Mouse (Mus musculus) intestine, postnatal 0 days (tissue): Measurements from ENCODE around the gene Adra2b. TPM values are rescaled to one million over a fixed set of nuclear protein-coding genes. Genes with fewer than 3 reads are reported as not detected.

Experiments used
- ATAC-seq: fragments of 200-750 bp; cut with Nextera tagmentation; 2 replicates; pipeline ENCODE4 v1.8.0; 2017; ENCODE audit warnings: mild to moderate bottlenecking, moderate TSS enrichment, moderate library complexity
- H3K27ac ChIP-seq: fragments of 300-500 bp; sonication (generic); 2 replicates; pipeline ENCODE4 v1.5.1; 2014; ENCODE audit warnings: mild to moderate bottlenecking, low read depth, low read length, moderate library complexity
- H3K27me3 ChIP-seq: fragments of 300-500 bp; sonication (generic); replicated peaks from 2 replicates; pipeline ENCODE4 v1.6.1; 2014; ENCODE audit warnings: low read length, mixed read lengths; ENCODE audit not compliant: control insufficient read depth, insufficient read depth
- H3K36me3 ChIP-seq: fragments of 300-500 bp; sonication (generic); 2 replicates; pipeline ENCODE4 v1.6.1; 2014; ENCODE audit warnings: mild to moderate bottlenecking, moderate library complexity; ENCODE audit not compliant: control insufficient read depth, insufficient read depth
- H3K4me1 ChIP-seq: fragments of 300-500 bp; sonication (generic); replicated peaks from 2 replicates; pipeline ENCODE4 v1.6.1; 2014; ENCODE audit warnings: antibody characterized with exemption, low read length, mixed read lengths; ENCODE audit not compliant: control insufficient read depth, insufficient read depth
- H3K4me2 ChIP-seq: fragments of 300-500 bp; sonication (generic); replicated peaks from 2 replicates; pipeline ENCODE4 v1.6.1; 2014; ENCODE audit warnings: low read depth, mild to moderate bottlenecking, moderate library complexity
- H3K4me3 ChIP-seq: fragments of 300-500 bp; sonication (generic); 2 replicates; pipeline ENCODE4 v1.5.1; 2014; ENCODE audit warnings: low read depth, low read length
- H3K9ac ChIP-seq: fragments of 300-500 bp; sonication (generic); 2 replicates; pipeline ENCODE4 v1.6.1; 2014; ENCODE audit warnings: mild to moderate bottlenecking, low read depth, low read length
- H3K9me3 ChIP-seq: fragments of 300-500 bp; sonication (generic); 2 replicates; pipeline ENCODE4 v1.6.1; 2016; ENCODE audit warnings: mixed run types; ENCODE audit not compliant: control insufficient read depth
- CTCF ChIP-seq: sonication (generic); IDR thresholded peaks from 2 replicates; pipeline ENCODE4 v1.5.1; 2016; ENCODE audit warnings: low read depth, mild to moderate bottlenecking, control low read depth, antibody characterized with exemption, moderate library complexity
- WGBS: fragments of 180-500 bp; shearing (Covaris S2); extraction: QIAGEN DNeasy Blood & Tissue Kit; methylation state at CpG from one replicate; pipeline ENCODE4 v1.1.7; 2014; 5-methylcytosine and 5-hydroxymethylcytosine counted together
- polyA plus RNA-seq: library from polyadenylated mRNA; unstranded; fragments of >200 nt; fragmentation: Nextera tagmentation; extraction: Ambion mirVana; gene quantifications from 2 replicates; pipeline ENCODE4 v1.2.1, GENCODE M21; 2015

Gene Adra2b
- polyA plus RNA-seq, 1 experiment from 2014 or later, result 1.4 TPM

- TF ChIP-seq CTCF, result no peak
- Histone ChIP-seq H3K4me1 (no peaks in the 10 kb centered on the region; the same call in 1 of the 2 replicates), H3K4me2 (no peak overlapping the region), H3K9ac (no peak overlapping the region), H3K9me3 (no peaks in the 10 kb centered on the region), H3K4me3 (no peak overlapping the region), H3K27ac (no peak overlapping the region), H3K27me3 (peaks cover 16% of the 10 kb centered on the region), H3K36me3 (no peaks in the 10 kb centered on the region)
- 50% methylated on average over 5 of the region's 5 CpGs for WGBS
- ATAC-seq, result no peak
These were observed 28.9 kb upstream of the Adra2b start for GRCm38 (mm10) chr2:127333945-127334603.

GRCm38 (mm10) chr2:127335078-127335541 is 27.9 kb upstream of the Adra2b start:
- Histone ChIP-seq H3K4me3 (no peak overlapping the region), H3K27ac (no peak overlapping the region)

GRCm38 (mm10) chr2:127335767-127336496 is 27.1 kb upstream of the Adra2b start, which contains the start of gene Dusp2:
Dusp2 (plus strand) TSS chr2:127336159.
- Histone ChIP-seq H3K4me2 (peak within 1 kb of the TSS; percentile 90), H3K9ac (peak within 1 kb of the TSS; percentile 31; the same call in 1 of the 2 replicates), H3K9me3 (no peaks in the 10 kb centered on the region), H3K27ac (0 out of 2 replicates have a peak within 1 kb of the TSS, but pooled peaks have one; percentile 5), H3K4me3 (peak within 1 kb of the TSS; percentile 56), H3K27me3 (peaks cover 16% of the 10 kb centered on the region), H3K4me1 (no peaks in the 10 kb centered on the region; the same call in 1 of the 2 replicates), H3K36me3 (no peaks in the 10 kb centered on the region)
- TF ChIP-seq CTCF, result no peak
- ATAC-seq, result peak; percentile 61
- under 1% methylated on average over 76 of the region's 76 CpGs for WGBS

More at GRCm38 (mm10) chr2:127335078-127335541, 27.9 kb upstream of the Adra2b start:
- Histone ChIP-seq H3K9ac (no peak overlapping the region), H3K27me3 (peaks cover 16% of the 10 kb centered on the region), H3K4me2 (no peak overlapping the region), H3K36me3 (no peaks in the 10 kb centered on the region), H3K4me1 (no peaks in the 10 kb centered on the region; the same call in 1 of the 2 replicates), H3K9me3 (no peaks in the 10 kb centered on the region)
- WGBS, result 56% methylated on average over 11 of the region's 11 CpGs
- ATAC-seq, result no peak
- TF ChIP-seq CTCF, result no peak

GRCm38 (mm10) chr2:127336497-127336832 is 26.5 kb upstream of the Adra2b start:
- ATAC-seq, result no peak
- Histone ChIP-seq H3K4me2 (peak overlapping the region; percentile 90), H3K9ac (peak overlapping the region; percentile 31; the same call in 1 of the 2 replicates), H3K9me3 (no peaks in the 10 kb centered on the region), H3K4me3 (peak overlapping the region; percentile 56), H3K36me3 (no peaks in the 10 kb centered on the region), H3K27me3 (peaks cover 16% of the 10 kb centered on the region), H3K4me1 (no peaks in the 10 kb centered on the region; the same call in 1 of the 2 replicates), H3K27ac (no peak overlapping the region)
- WGBS, result 6% methylated on average over 32 of the region's 33 CpGs
- no peak for TF ChIP-seq CTCF

GRCm38 (mm10) chr2:127336885-127337284 is 26.1 kb upstream of the Adra2b start:
- H3K4me2 ChIP-seq, result peak overlapping the region; percentile 90
- peak overlapping the region; percentile 56 for H3K4me3 ChIP-seq
- H3K36me3 ChIP-seq, result no peaks in the 10 kb centered on the region
- no peak overlapping the region for H3K27ac ChIP-seq
- no peak for TF ChIP-seq CTCF
- peaks cover 16% of the 10 kb centered on the region for H3K27me3 ChIP-seq
- WGBS, result 46% methylated on average over 5 of the region's 5 CpGs
- no peak overlapping the region for H3K9ac ChIP-seq
- H3K4me1 ChIP-seq, result no peaks in the 10 kb centered on the region; the same call in 1 of the 2 replicates
- no peaks in the 10 kb centered on the region for H3K9me3 ChIP-seq
- ATAC-seq, result no peak

GRCm38 (mm10) chr2:127337531-127337930 is 25.5 kb upstream of the Adra2b start:
- H3K36me3 ChIP-seq, result no peaks in the 10 kb centered on the region
- WGBS, result 70% methylated on average over 11 of the region's 11 CpGs

More at GRCm38 (mm10) chr2:127337531-127337930, 25.5 kb upstream of the Adra2b start:
- Histone ChIP-seq H3K4me2 (peak overlapping the region; percentile 90), H3K9ac (no peak overlapping the region), H3K9me3 (no peaks in the 10 kb centered on the region), H3K4me1 (no peaks in the 10 kb centered on the region; the same call in 1 of the 2 replicates), H3K4me3 (peak overlapping the region; percentile 56; the same call in 1 of the 2 replicates), H3K27me3 (peaks cover 16% of the 10 kb centered on the region), H3K27ac (no peak overlapping the region)
- ATAC-seq, result no peak
- TF ChIP-seq CTCF, result no peak
